Mouse (Mus musculus) embryo, embryonic 11 days (tissue): ENCODE measurements around the gene Olfr412.

Experiments used
- DNase-seq: peaks from one replicate; pipeline ENCODE4 v3.0.0-alpha.2; 2015

Olfr412 gene

GRCm38 (mm10) chr11:74361769-74362168, at the start of gene Olfr412:
Olfr412 (plus strand) TSS chr11:74362069.
- no peak for DNase-seq

- DNase-seq, result no peak
Observed at GRCm38 (mm10) chr11:74326044-74326443, 35.8 kb upstream of the Olfr412 start.

GRCm38 (mm10) chr11:74328781-74329180, 33.1 kb upstream of the Olfr412 start:
- DNase-seq, result no peak

GRCm38 (mm10) chr11:74337931-74338330, 23.9 kb upstream of the Olfr412 start, which contains the start of gene Olfr410:
Olfr410 (minus strand) TSS chr11:74338031.
- no peak for DNase-seq

- DNase-seq, result no peak
Observed at GRCm38 (mm10) chr11:74352550-74352949, 9.3 kb upstream of the Olfr412 start, which contains the start of gene Olfr411. Olfr411 (minus strand) TSS chr11:74352650.

- DNase-seq, result peak; percentile 84
Observed at GRCm38 (mm10) chr11:74371393-74372100, 9.7 kb downstream of the Olfr412 start.

- peak; percentile 66 for DNase-seq
Observed at GRCm38 (mm10) chr11:74376847-74377246, 15.0 kb downstream of the Olfr412 start.

GRCm38 (mm10) chr11:74379166-74379873, 17.5 kb downstream of the Olfr412 start:
- no peak for DNase-seq

GRCm38 (mm10) chr11:74385674-74386073, 23.8 kb downstream of the Olfr412 start:
- DNase-seq, result no peak

- no peak for DNase-seq
Observed at GRCm38 (mm10) chr11:74387203-74387602, 25.3 kb downstream of the Olfr412 start.

GRCm38 (mm10) chr11:74391899-74392298, 30.0 kb downstream of the Olfr412 start:
- DNase-seq, result no peak

GRCm38 (mm10) chr11:74392903-74393302, 31.0 kb downstream of the Olfr412 start:
- DNase-seq, result no peak

GRCm38 (mm10) chr11:74393489-74393888, 31.6 kb downstream of the Olfr412 start:
- DNase-seq, result no peak

- DNase-seq, result no peak
Observed at GRCm38 (mm10) chr11:74395583-74395982, 33.7 kb downstream of the Olfr412 start.

GRCm38 (mm10) chr11:74402126-74402525, 40.3 kb downstream of the Olfr412 start:
- peak; percentile 44 for DNase-seq

- no peak for DNase-seq
Observed at GRCm38 (mm10) chr11:74404216-74404615, 42.3 kb downstream of the Olfr412 start.

GRCm38 (mm10) chr11:74405201-74405600, 43.3 kb downstream of the Olfr412 start:
- no peak for DNase-seq

- DNase-seq, result peak; percentile 17
Observed at GRCm38 (mm10) chr11:74408587-74409446, 46.9 kb downstream of the Olfr412 start.

- no peak for DNase-seq
Observed at GRCm38 (mm10) chr11:74409447-74409754, 47.5 kb downstream of the Olfr412 start.

GRCm38 (mm10) chr11:74409757-74410174, 47.9 kb downstream of the Olfr412 start:
- no peak for DNase-seq

- DNase-seq, result no peak
Observed at GRCm38 (mm10) chr11:74411943-74412342, 50.1 kb downstream of the Olfr412 start.

GRCm38 (mm10) chr11:74412462-74412861, 50.6 kb downstream of the Olfr412 start:
- DNase-seq, result no peak

- DNase-seq, result no peak
Observed at GRCm38 (mm10) chr11:74413449-74413972, 51.6 kb downstream of the Olfr412 start.
